Mouse (Mus musculus): Measurements from ENCODE around the gene Ern1.

GRCm38 (mm10) chr11:106429689-106430088, 58.0 kb downstream of the Ern1 start:
- no peak for TF ChIP-seq CTCF (IDR thresholded peaks at IDR 0.05; ENCODE audit: low read depth)
- no peak for TF ChIP-seq EP300 (IDR thresholded peaks at IDR 0.05; ENCODE audit: low read depth)
